Mouse (Mus musculus) midbrain, embryonic 13.5 days (tissue): ENCODE results near the gene Aip. TPM values are rescaled to one million over a fixed set of nuclear protein-coding genes. Genes with fewer than 3 reads are reported as not detected.

ENCODE experiments used
- ATAC-seq: fragments of 200-750 bp; cut with Nextera tagmentation; 2 replicates; pipeline ENCODE4 v1.8.0; 2017; ENCODE audit warnings: mild to moderate bottlenecking, moderate TSS enrichment, moderate library complexity
- H3K27ac ChIP-seq: fragments of 300-500 bp; sonication (generic); 2 replicates; pipeline ENCODE4 v1.5.1; 2015; ENCODE audit warnings: inconsistent platforms, mild to moderate bottlenecking, moderate library complexity
- H3K27me3 ChIP-seq: fragments of 300-500 bp; sonication (generic); 2 replicates; pipeline ENCODE4 v1.6.1; 2015; ENCODE audit warnings: mild to moderate bottlenecking, inconsistent platforms
- H3K36me3 ChIP-seq: fragments of 300-500 bp; sonication (generic); 2 replicates; pipeline ENCODE4 v1.6.1; 2015; ENCODE audit warnings: mild to moderate bottlenecking, inconsistent platforms
- H3K4me1 ChIP-seq: fragments of 300-500 bp; sonication (generic); replicated peaks from 2 replicates; pipeline ENCODE4 v1.6.1; 2015; ENCODE audit warnings: inconsistent platforms
- H3K4me2 ChIP-seq: fragments of 300-500 bp; sonication (generic); replicated peaks from 2 replicates; pipeline ENCODE4 v1.6.1; 2015; ENCODE audit warnings: moderate library complexity, mild to moderate bottlenecking, inconsistent platforms
- H3K4me3 ChIP-seq: fragments of 300-500 bp; sonication (generic); replicated peaks from 2 replicates; pipeline ENCODE4 v1.5.1; 2015; ENCODE audit warnings: mild to moderate bottlenecking, inconsistent platforms
- H3K9ac ChIP-seq: fragments of 300-500 bp; sonication (generic); replicated peaks from 2 replicates; pipeline ENCODE4 v1.6.1; 2015; ENCODE audit warnings: mild to moderate bottlenecking, inconsistent platforms
- H3K9me3 ChIP-seq: fragments of 300-500 bp; sonication (generic); 2 replicates; pipeline ENCODE4 v1.6.1; 2016; ENCODE audit warnings: mild to moderate bottlenecking, inconsistent platforms
- WGBS: fragments of 180-500 bp; shearing (Covaris S2); methylation state at CpG from one replicate; pipeline ENCODE4 v1.1.7; 2015; 5-methylcytosine and 5-hydroxymethylcytosine counted together
- polyA plus RNA-seq: library from polyadenylated mRNA; unstranded; fragments of >200 nt; fragmentation: Nextera tagmentation; extraction: Ambion mirVana; gene quantifications from 2 replicates; pipeline ENCODE4 v1.2.1, GENCODE M21; 2015

Gene Aip
- polyA plus RNA-seq, 1 experiment from 2014 or later = 79.8 TPM

DNA sequence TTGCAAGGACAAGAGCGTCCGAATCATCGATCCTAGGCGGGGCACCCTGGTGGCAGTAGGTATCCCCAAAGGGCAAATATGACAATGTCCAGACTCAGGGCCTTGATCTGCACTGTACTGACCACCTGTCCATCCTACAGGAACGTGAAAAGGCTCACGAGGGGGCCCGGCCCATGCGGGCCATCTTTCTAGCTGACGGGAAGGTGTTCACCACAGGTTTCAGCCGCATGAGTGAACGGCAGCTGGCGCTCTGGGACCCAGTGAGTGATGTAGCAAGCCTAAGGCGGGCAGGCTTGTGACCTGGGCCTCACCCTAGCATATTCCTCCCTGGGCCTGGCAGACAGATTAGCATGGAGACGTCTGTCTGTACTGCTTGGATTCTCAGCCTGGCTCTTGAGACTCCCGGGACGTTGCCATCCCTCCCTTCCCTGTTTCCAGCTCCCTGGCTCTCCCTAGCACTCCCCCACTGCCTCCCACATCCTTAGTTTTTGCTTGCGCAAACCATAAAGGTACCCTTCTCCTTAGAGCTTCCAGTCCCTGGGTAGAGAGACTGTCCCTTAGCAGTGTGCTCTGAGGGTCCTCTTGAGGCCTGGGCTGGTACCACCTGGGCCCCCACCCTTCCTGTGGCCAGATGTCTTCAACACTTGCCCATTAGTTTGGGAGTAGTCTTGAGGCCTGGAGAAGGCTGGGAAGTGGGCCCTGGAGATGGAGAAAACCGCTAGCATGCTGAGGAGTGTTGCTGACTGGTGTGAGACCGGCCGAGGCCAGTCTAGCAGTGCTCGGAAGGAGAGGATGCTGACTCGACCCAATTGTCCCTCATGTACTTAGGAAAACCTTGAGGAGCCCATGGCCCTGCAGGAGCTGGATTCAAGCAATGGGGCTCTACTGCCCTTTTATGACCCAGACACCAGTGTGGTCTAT, 25.2 kb upstream of the Aip start:
- Histone ChIP-seq H3K36me3 (peaks cover 46% of the 10 kb centered on the region), H3K9me3 (no peaks in the 10 kb centered on the region), H3K4me3 (no peak overlapping the region), H3K4me2 (no peak overlapping the region), H3K9ac (no peak overlapping the region), H3K27ac (no peak overlapping the region), H3K27me3 (no peaks in the 10 kb centered on the region), H3K4me1 (peaks cover 35% of the 10 kb centered on the region)
- ATAC-seq = no peak
- WGBS = 91% methylated on average over 22 of the region's 22 CpGs

GRCm38 (mm10) chr19:4149764-4150461, 24.3 kb upstream of the Aip start:
- Histone ChIP-seq H3K4me1 (peaks cover 35% of the 10 kb centered on the region), H3K27ac (no peak overlapping the region), H3K36me3 (peaks cover 39% of the 10 kb centered on the region), H3K9ac (no peak overlapping the region), H3K9me3 (no peaks in the 10 kb centered on the region), H3K4me2 (0 out of 2 replicates have a peak overlapping the region, but pooled peaks have one; percentile 94), H3K4me3 (peak overlapping the region; percentile 90), H3K27me3 (no peaks in the 10 kb centered on the region)
- no peak for ATAC-seq
- 95% methylated on average over 17 of the region's 17 CpGs for WGBS

DNA sequence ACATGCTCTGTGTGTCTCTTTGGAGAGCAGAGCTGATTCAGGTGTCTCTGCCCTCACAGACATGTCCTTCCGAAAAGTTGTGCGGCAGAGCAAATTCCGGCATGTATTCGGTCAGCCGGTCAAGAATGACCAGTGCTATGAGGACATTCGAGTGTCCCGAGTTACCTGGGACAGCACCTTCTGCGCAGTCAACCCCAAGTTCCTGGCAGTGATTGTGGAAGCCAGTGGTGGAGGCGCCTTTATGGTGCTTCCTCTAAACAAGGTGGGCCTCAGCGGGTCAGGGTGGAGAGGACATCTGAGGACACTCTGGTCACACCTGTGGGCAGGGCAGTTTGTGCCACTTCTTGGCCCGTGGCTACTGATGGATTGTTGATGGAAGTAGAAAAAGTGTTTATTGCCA, 23.6 kb upstream of the Aip start:
- H3K27me3 ChIP-seq = no peaks in the 10 kb centered on the region
- peak overlapping the region; percentile 54; the same call in 1 of the 2 replicates for H3K27ac ChIP-seq
- peak overlapping the region; percentile 90 for H3K4me3 ChIP-seq
- peaks cover 35% of the 10 kb centered on the region for H3K4me1 ChIP-seq
- H3K9me3 ChIP-seq = no peaks in the 10 kb centered on the region
- WGBS = 91% methylated on average over 11 of the region's 11 CpGs
- peak overlapping the region; percentile 92 for H3K9ac ChIP-seq
- peaks cover 39% of the 10 kb centered on the region for H3K36me3 ChIP-seq
- ATAC-seq = no peak
- peak overlapping the region; percentile 94 for H3K4me2 ChIP-seq

DNA sequence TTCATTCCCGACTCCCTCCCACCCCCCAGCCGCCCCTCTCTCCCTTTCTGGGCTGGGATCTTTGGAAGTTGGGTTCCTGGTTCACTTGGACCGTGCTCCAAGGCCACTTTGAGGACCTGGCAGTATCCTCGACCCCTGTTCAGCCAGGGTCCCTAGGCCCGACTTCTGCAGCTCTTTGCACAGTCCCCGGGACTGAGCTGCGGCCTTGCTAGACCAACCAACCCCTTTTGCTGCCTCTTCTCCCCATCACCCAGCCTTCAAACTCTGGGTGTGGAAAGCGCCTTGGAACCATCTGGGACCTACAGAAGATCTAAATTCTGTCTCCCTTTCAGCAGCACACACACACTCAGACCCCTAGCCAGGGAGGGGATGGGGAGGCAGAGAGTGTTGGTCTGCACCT, 23.2 kb upstream of the Aip start:
- no peak; the same call in 1 of the 2 replicates for ATAC-seq
- Histone ChIP-seq H3K4me1 (peaks cover 35% of the 10 kb centered on the region), H3K9ac (peak overlapping the region; percentile 92), H3K36me3 (peaks cover 37% of the 10 kb centered on the region), H3K27me3 (no peaks in the 10 kb centered on the region), H3K4me2 (peak overlapping the region; percentile 94), H3K9me3 (no peaks in the 10 kb centered on the region), H3K27ac (peak overlapping the region; percentile 54), H3K4me3 (peak overlapping the region; percentile 90)
- 4% methylated on average over 8 of the region's 8 CpGs for WGBS

GRCm38 (mm10) chr19:4148491-4148806, 22.8 kb upstream of the Aip start, which contains the start of gene Coro1b:
Gene Coro1b (plus strand): TSS chr19:4148619.
- peak; percentile 97 for ATAC-seq
- H3K9me3 ChIP-seq = no peaks in the 10 kb centered on the region
- peak within 1 kb of the TSS; percentile 90 for H3K4me3 ChIP-seq
- peaks cover 34% of the 10 kb centered on the region for H3K36me3 ChIP-seq
- H3K27ac ChIP-seq = peak within 1 kb of the TSS; percentile 54
- H3K27me3 ChIP-seq = no peaks in the 10 kb centered on the region
- H3K4me1 ChIP-seq = peaks cover 35% of the 10 kb centered on the region
- under 1% methylated on average over 33 of the region's 33 CpGs for WGBS
- peak within 1 kb of the TSS; percentile 94 for H3K4me2 ChIP-seq
- H3K9ac ChIP-seq = peak within 1 kb of the TSS; percentile 92

DNA sequence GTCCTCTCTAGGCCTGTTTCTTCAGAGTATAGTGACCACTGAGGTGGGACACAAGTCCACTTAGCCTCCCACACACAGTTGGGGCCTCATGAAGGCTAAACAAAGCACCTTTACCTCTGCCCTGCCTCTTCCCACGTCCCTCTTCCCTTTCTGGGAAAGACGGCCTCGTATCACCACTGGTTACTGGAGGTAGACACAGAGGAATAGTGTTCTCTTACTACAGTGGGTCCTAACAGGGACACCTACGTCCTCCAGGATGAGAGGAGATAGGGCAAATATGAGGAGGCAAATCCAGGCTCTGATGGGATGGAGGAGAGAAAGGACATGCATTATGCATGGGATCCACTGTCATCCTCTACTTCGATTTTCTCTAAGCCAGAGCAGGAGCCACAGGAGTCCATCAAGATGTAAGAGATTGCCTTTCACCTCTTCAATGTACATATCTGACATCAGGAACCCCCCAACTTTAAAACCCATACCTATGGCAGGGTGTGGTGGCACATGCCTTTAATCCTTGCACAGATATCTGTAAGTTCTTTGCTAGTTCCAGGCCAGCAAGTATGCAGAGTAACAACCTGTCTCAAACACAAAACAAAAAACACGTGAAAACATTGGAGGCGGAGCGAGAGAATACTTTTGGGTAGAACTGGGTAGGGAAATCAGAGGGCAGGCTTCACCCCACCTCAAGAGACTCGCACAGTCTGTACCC, 22.3 kb upstream of the Aip start:
- H3K9ac ChIP-seq = peak overlapping the region; percentile 92
- peak overlapping the region; percentile 44; the same call in 1 of the 2 replicates for H3K27ac ChIP-seq
- peak overlapping the region; percentile 94 for H3K4me2 ChIP-seq
- no peaks in the 10 kb centered on the region for H3K27me3 ChIP-seq
- H3K4me3 ChIP-seq = peak overlapping the region; percentile 90
- peaks cover 28% of the 10 kb centered on the region for H3K36me3 ChIP-seq
- peaks cover 35% of the 10 kb centered on the region for H3K4me1 ChIP-seq
- no peaks in the 10 kb centered on the region for H3K9me3 ChIP-seq
- 31% methylated on average over 9 of the region's 9 CpGs for WGBS
- ATAC-seq = peak; percentile 51

DNA sequence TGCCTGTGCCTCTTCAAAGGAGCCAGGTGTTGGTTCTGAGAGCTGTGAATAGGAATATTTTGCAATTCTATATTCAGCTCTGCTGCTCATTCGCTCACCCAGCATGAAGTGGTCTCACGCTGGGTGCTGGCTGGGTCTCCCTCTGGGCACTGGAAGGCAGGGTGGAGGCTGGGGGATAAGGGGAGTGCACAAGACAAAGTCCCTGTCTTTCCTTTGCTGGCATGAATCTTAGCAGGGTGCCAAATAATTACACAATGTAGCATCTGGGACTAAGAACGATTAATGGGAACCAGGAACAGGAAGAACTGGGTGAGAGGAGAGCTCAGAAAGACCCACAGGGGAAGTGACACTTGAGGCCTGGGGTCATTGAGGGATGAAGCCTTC, 21.4 kb upstream of the Aip start:
- ATAC-seq = no peak
- H3K9ac ChIP-seq = no peak overlapping the region
- H3K4me1 ChIP-seq = peaks cover 35% of the 10 kb centered on the region
- no peaks in the 10 kb centered on the region for H3K9me3 ChIP-seq
- no peak overlapping the region for H3K4me3 ChIP-seq
- H3K27ac ChIP-seq = no peak overlapping the region
- H3K27me3 ChIP-seq = no peaks in the 10 kb centered on the region
- peaks cover 20% of the 10 kb centered on the region for H3K36me3 ChIP-seq
- H3K4me2 ChIP-seq = no peak overlapping the region
- WGBS = 50% methylated on average over 3 of the region's 3 CpGs

GRCm38 (mm10) chr19:4146366-4147021, 20.8 kb upstream of the Aip start:
- Histone ChIP-seq H3K27me3 (no peaks in the 10 kb centered on the region), H3K4me2 (no peak overlapping the region), H3K9me3 (no peaks in the 10 kb centered on the region), H3K4me3 (no peak overlapping the region), H3K9ac (no peak overlapping the region), H3K4me1 (peaks cover 35% of the 10 kb centered on the region), H3K27ac (no peak overlapping the region), H3K36me3 (peaks cover 16% of the 10 kb centered on the region)
- 60% methylated on average over 12 of the region's 12 CpGs for WGBS
- no peak for ATAC-seq

DNA sequence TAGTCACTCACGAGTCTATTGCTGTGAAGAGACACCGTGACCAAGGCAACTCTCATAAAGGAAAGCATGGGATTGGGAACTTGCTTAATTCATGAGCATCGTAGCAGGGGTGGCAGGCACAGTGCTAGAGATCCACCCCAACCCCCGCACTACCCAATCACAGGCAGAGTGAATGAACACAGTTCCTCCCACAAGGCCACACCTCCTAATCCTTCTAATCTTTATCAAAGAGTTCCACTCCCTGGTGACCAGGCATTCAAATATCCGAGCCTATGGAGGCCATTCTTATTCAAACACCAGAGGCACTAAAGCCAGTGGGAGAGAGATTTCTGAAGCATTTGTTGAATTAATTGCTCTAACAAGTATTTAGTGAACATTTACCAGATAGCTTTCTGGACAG, 20.3 kb upstream of the Aip start:
- Histone ChIP-seq H3K27me3 (no peaks in the 10 kb centered on the region), H3K4me1 (peaks cover 32% of the 10 kb centered on the region), H3K9ac (no peak overlapping the region), H3K27ac (no peak overlapping the region), H3K4me3 (no peak overlapping the region), H3K9me3 (no peaks in the 10 kb centered on the region), H3K36me3 (peaks cover 11% of the 10 kb centered on the region), H3K4me2 (no peak overlapping the region)
- 80% methylated on average over 5 of the region's 5 CpGs for WGBS
- ATAC-seq = no peak

GRCm38 (mm10) chr19:4144550-4145498, 19.2 kb upstream of the Aip start:
- H3K36me3 ChIP-seq = no peaks in the 10 kb centered on the region
- H3K4me1 ChIP-seq = peaks cover 21% of the 10 kb centered on the region
- no peaks in the 10 kb centered on the region for H3K9me3 ChIP-seq
- H3K27me3 ChIP-seq = no peaks in the 10 kb centered on the region
- no peak for ATAC-seq
- H3K9ac ChIP-seq = no peak overlapping the region
- WGBS = 86% methylated on average over 16 of the region's 16 CpGs
- H3K4me3 ChIP-seq = no peak overlapping the region
- H3K4me2 ChIP-seq = no peak overlapping the region
- H3K27ac ChIP-seq = no peak overlapping the region
